Mouse (Mus musculus) right cerebral cortex, adult 2 months (tissue): ENCODE results near the gene Gm21964.
A peak's percentile ranks its signal among the peaks of the same experiment; 100 is the strongest.

ENCODE experiments used
- DNase-seq, 2 experiments: peaks; one replicate each; pipeline ENCODE4 v3.0.0; 2021 to 2022; ENCODE audit warnings: low spot score in 2 of 2

Gm21964 gene

GRCm38 (mm10) chr8:110100907-110101306 is at the start of gene Gm21964:
Gene Gm21964 (plus strand): TSS chr8:110101207.
- DNase-seq, result no peak

- DNase-seq, result no peak
These were observed 49.8 kb upstream of the Gm21964 start for GRCm38 (mm10) chr8:110051208-110051607.

- DNase-seq, result no peak
These were observed 42.8 kb upstream of the Gm21964 start for GRCm38 (mm10) chr8:110058207-110058606.

- DNase-seq, result no peak
These were observed 36.8 kb upstream of the Gm21964 start for GRCm38 (mm10) chr8:110064161-110064560.

- no peak for DNase-seq
These were observed 36.2 kb upstream of the Gm21964 start for GRCm38 (mm10) chr8:110064606-110065365.

GRCm38 (mm10) chr8:110065676-110066075 is 35.3 kb upstream of the Gm21964 start:
- no peak for DNase-seq

GRCm38 (mm10) chr8:110069706-110070105 is 31.3 kb upstream of the Gm21964 start:
- no peak for DNase-seq

GRCm38 (mm10) chr8:110071600-110071999 is 29.4 kb upstream of the Gm21964 start:
- DNase-seq, result peak; percentile 72 to 74

- no peak for DNase-seq
These were observed 26.5 kb upstream of the Gm21964 start for GRCm38 (mm10) chr8:110074496-110074895.

- DNase-seq, result peak; percentile 71 to 74
These were observed 21.5 kb upstream of the Gm21964 start, which contains the start of gene Zfp612 for GRCm38 (mm10) chr8:110079282-110080221. Gene Zfp612 (plus strand): TSS chr8:110079746.

GRCm38 (mm10) chr8:110082416-110083105 is 18.4 kb upstream of the Gm21964 start:
- DNase-seq, result no peak

GRCm38 (mm10) chr8:110091869-110092268 is 9.1 kb upstream of the Gm21964 start:
- DNase-seq, result no peak

- no peak for DNase-seq
These were observed 669 bp downstream of the Gm21964 start for GRCm38 (mm10) chr8:110101676-110102075.

GRCm38 (mm10) chr8:110102653-110103052 is 1.6 kb downstream of the Gm21964 start, which contains the start of gene Gm17720:
Gene Gm17720 (minus strand): TSS chr8:110102753.
- DNase-seq, result no peak

GRCm38 (mm10) chr8:110119715-110120114 is 18.7 kb downstream of the Gm21964 start:
- DNase-seq, result peak; percentile 35 to 36

GRCm38 (mm10) chr8:110130537-110130936 is 29.5 kb downstream of the Gm21964 start:
- DNase-seq, result peak; percentile 88 to 90

GRCm38 (mm10) chr8:110134236-110134635 is 33.2 kb downstream of the Gm21964 start:
- DNase-seq, result no peak

GRCm38 (mm10) chr8:110135515-110135914 is 34.5 kb downstream of the Gm21964 start:
- DNase-seq, result no peak

- no peak for DNase-seq
These were observed 39.1 kb downstream of the Gm21964 start for GRCm38 (mm10) chr8:110140156-110140555.

- no peak for DNase-seq
These were observed 39.8 kb downstream of the Gm21964 start for GRCm38 (mm10) chr8:110140770-110141169.

GRCm38 (mm10) chr8:110145538-110145937 is 44.5 kb downstream of the Gm21964 start:
- DNase-seq, result peak; percentile 66 to 69

- DNase-seq, result no peak
These were observed 51.9 kb downstream of the Gm21964 start for GRCm38 (mm10) chr8:110152951-110153350.
